Mouse (Mus musculus) heart, embryonic 14.5 days (tissue): Measurements from ENCODE around the gene Aqp9. TPM values are rescaled to one million over a fixed set of nuclear protein-coding genes. Genes with fewer than 3 reads are reported as not detected.

Experiments
- ATAC-seq: fragments of 200-750 bp; cut with Nextera tagmentation; 2 replicates; pipeline ENCODE4 v1.8.0; 2017; ENCODE audit warnings: low read depth, moderate TSS enrichment; ENCODE audit not compliant: insufficient number of reproducible peaks, insufficient read depth, low FRiP score
- H3K27ac ChIP-seq, 2 experiments: fragments of 200-500 bp in 1 of 2; fragments of 300-500 bp in 1 of 2; sonication (generic) in 1 of 2; replicated peaks in 1 of 2; 2 replicates each; pipeline ENCODE4 v1.5.1; 2012 to 2014; ENCODE audit warnings: low read depth in 2 of 2, low read length in 2 of 2, control low read depth in 1 of 2, mild to moderate bottlenecking in 1 of 2, mixed read lengths in 1 of 2; ENCODE audit not compliant: control insufficient read depth in 1 of 2, insufficient read depth in 1 of 2
- H3K27me3 ChIP-seq: fragments of 300-500 bp; sonication (generic); 2 replicates; pipeline ENCODE4 v1.6.1; 2014; ENCODE audit warnings: mild to moderate bottlenecking, low read length, control low read depth; ENCODE audit not compliant: control insufficient read depth, insufficient read depth
- H3K36me3 ChIP-seq: fragments of 300-500 bp; sonication (generic); 2 replicates; pipeline ENCODE4 v1.6.1; 2014; ENCODE audit warnings: mild to moderate bottlenecking, control low read depth, low read length, mixed read lengths; ENCODE audit not compliant: control insufficient read depth, insufficient read depth
- H3K4me1 ChIP-seq, 2 experiments: fragments of 200-500 bp in 1 of 2; fragments of 300-500 bp in 1 of 2; sonication (generic) in 1 of 2; 2 replicates each; pipeline ENCODE4 v1.6.1; 2012 to 2014; ENCODE audit warnings: low read length in 2 of 2, control low read depth in 1 of 2, mixed read lengths in 1 of 2; ENCODE audit not compliant: control insufficient read depth in 2 of 2, insufficient read depth in 2 of 2
- H3K4me2 ChIP-seq: fragments of 300-500 bp; sonication (generic); 2 replicates; pipeline ENCODE4 v1.6.1; 2014; ENCODE audit warnings: mild to moderate bottlenecking, low read length
- H3K4me3 ChIP-seq, 2 experiments: fragments of 200-500 bp in 1 of 2; fragments of 300-500 bp in 1 of 2; sonication (generic) in 1 of 2; 2 replicates each; pipeline ENCODE4 v1.5.1; 2012 to 2014; ENCODE audit warnings: low read length in 2 of 2, mild to moderate bottlenecking in 2 of 2, control low read depth in 1 of 2, low read depth in 1 of 2, moderate library complexity in 1 of 2; ENCODE audit not compliant: control insufficient read depth in 1 of 2, insufficient read depth in 1 of 2
- H3K9ac ChIP-seq: fragments of 300-500 bp; sonication (generic); 2 replicates; pipeline ENCODE4 v1.6.1; 2014; ENCODE audit warnings: mild to moderate bottlenecking, low read length
- H3K9me3 ChIP-seq: fragments of 300-500 bp; sonication (generic); 2 replicates; pipeline ENCODE4 v1.6.1; 2016; ENCODE audit warnings: low read length, control low read depth; ENCODE audit not compliant: control insufficient read depth
- WGBS: fragments of 180-500 bp; shearing (Covaris S2); extraction: QIAGEN DNeasy Blood & Tissue Kit; methylation state at CpG from one replicate; pipeline ENCODE4 v1.1.7; 2014; 5-methylcytosine and 5-hydroxymethylcytosine counted together
- polyA plus RNA-seq: library from polyadenylated mRNA; unstranded; fragments of >200 nt; fragmentation: Nextera tagmentation; extraction: Ambion mirVana; gene quantifications from 2 replicates; pipeline ENCODE4 v1.2.1, GENCODE M21; 2014

Aqp9 gene
- polyA plus RNA-seq, 1 experiment from 2014 or later, result 0.22 TPM

DNA sequence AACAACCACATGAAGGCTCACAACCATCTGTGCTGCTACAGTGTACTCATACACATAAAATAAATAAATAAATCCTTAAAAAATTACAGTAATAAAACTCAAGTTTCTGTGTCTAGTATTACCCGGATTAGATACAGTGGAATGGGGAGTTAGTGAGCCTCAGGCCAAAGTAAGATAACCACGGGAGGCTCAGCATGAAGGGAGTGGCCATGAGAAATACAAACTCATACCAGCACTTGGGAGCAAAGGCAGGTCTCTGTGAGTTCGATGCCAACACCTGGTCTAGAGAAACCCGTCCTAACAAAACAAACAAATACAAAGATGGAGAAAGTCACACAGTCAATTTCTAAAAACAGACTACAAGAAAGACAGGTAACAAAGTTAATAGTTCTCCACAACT is 18.3 kb downstream of the Aqp9 start:
- Histone ChIP-seq H3K36me3 (no peaks in the 10 kb centered on the region), H3K4me1 (peaks cover 0 to 2% of the 10 kb centered on the region in 2 experiments; a peak in 1 of 4 replicates), H3K27me3 (no peaks in the 10 kb centered on the region), H3K9ac (no peak overlapping the region), H3K27ac (no peak overlapping the region), H3K9me3 (no peaks in the 10 kb centered on the region), H3K4me2 (no peak overlapping the region), H3K4me3 (no peak overlapping the region)
- ATAC-seq, result no peak
- WGBS, result 74% methylated on average over 4 of the region's 4 CpGs

DNA sequence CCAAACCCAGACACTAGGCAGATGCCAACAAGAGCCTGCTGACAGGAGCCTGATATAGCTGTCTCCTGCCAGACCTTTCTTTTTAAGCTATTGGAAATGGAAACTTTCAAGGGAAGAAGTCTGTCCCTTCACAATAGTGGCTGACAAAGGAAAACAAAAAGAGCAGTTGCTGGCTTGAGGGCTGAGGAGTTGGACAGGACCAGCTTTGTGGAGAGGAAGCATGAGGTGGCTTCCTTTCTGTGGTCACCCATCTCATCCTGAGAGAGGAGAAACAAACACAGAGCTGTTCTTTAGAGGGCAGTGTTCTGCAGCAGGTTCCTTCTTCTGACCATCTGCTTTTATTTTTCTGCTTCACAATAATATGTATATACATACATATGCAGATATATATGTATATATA is 19.6 kb downstream of the Aqp9 start:
- no peaks in the 10 kb centered on the region for H3K9me3 ChIP-seq

DNA sequence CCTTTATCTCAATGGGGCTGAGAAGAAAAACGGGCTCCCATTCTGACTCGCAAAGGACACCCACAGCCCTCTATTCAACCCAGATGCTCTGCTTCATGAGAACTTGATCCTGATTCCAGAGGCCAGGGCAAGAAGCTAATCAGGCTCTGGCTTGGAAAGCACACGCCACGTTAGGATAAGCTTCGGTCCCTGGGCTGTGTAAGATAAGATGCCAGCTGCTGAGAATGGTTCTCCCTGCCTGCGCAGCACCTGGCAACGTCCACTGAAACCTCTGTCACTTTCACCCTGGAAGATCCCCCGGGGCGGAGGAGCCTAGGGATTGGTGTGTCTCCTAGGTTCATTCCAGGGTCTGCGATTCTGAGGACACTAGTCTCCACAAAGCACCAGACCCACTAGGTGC is 22.3 kb downstream of the Aqp9 start:
- H3K36me3 ChIP-seq, result no peaks in the 10 kb centered on the region
- ATAC-seq, result no peak
- H3K27me3 ChIP-seq, result no peaks in the 10 kb centered on the region
- WGBS, result 36% methylated on average over 10 of the region's 10 CpGs
- H3K27ac ChIP-seq, result no peak overlapping the region
- no peak overlapping the region for H3K4me3 ChIP-seq
- no peak overlapping the region for H3K9ac ChIP-seq
- H3K4me2 ChIP-seq, result no peak overlapping the region
- peaks cover 0 to 2% of the 10 kb centered on the region in 2 experiments; a peak in 1 of 4 replicates for H3K4me1 ChIP-seq
- no peaks in the 10 kb centered on the region for H3K9me3 ChIP-seq

More for the DNA sequence above, 19.6 kb downstream of the Aqp9 start:
- no peaks in the 10 kb centered on the region for H3K27me3 ChIP-seq
- no peaks in the 10 kb centered on the region for H3K36me3 ChIP-seq
- no peak overlapping the region for H3K27ac ChIP-seq
- no peak for ATAC-seq
- peaks cover 0 to 2% of the 10 kb centered on the region in 2 experiments; a peak in 1 of 4 replicates for H3K4me1 ChIP-seq
- H3K9ac ChIP-seq, result no peak overlapping the region
- H3K4me2 ChIP-seq, result no peak overlapping the region
- H3K4me3 ChIP-seq, result no peak overlapping the region

DNA sequence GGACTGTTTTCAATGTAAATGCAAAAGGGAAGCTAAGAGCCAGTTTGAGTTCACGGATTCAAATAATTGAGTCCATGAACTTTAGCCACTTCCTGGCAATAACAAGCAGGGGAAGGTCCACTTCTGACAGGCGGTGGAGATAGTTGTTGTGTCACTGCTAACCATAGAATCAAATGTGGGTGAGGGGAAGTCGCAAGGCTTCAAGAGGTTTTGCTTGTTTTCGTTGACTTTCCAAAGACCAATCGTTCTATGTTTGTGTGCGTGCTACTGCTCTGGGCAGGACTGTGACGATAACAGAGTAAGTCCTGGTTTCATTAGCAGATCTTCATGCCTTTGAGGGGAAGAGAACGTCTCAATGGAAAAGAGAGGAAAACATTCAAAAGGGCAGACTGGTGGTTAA is 28.3 kb downstream of the Aqp9 start:
- Histone ChIP-seq H3K27ac (no peak overlapping the region), H3K27me3 (no peaks in the 10 kb centered on the region), H3K9me3 (no peaks in the 10 kb centered on the region), H3K4me2 (no peak overlapping the region), H3K4me1 (no peaks in the 10 kb centered on the region), H3K4me3 (no peak overlapping the region), H3K9ac (no peak overlapping the region), H3K36me3 (no peaks in the 10 kb centered on the region)
- 76% methylated on average over 8 of the region's 8 CpGs for WGBS
- no peak for ATAC-seq

DNA sequence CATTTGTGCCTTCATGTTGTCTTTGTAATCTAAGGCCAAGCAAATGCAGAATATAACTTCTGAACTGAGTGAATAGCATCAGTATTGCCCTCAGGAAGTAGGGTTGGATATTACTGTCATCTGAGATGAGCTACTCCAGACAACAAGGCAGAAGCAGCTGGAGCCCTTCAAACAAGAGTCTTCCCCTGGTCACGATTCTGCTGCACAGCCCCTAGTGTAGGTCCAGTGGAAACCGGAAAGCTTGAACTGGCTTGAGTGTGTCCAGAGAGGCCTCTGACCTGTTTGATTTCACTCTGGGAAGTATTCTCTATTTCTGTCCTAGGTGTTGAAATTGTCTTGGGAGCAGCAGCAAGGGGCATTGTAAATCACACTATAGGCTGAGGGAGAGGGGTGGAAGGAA is 29.5 kb downstream of the Aqp9 start:
- H3K4me1 ChIP-seq, result no peaks in the 10 kb centered on the region
- H3K27ac ChIP-seq, result no peak overlapping the region
- ATAC-seq, result no peak
- H3K4me2 ChIP-seq, result no peak overlapping the region
- no peaks in the 10 kb centered on the region for H3K27me3 ChIP-seq
- H3K4me3 ChIP-seq, result no peak overlapping the region
- H3K9me3 ChIP-seq, result no peaks in the 10 kb centered on the region
- no peak overlapping the region for H3K9ac ChIP-seq
- 43% methylated on average over 2 of the region's 2 CpGs for WGBS
- H3K36me3 ChIP-seq, result no peaks in the 10 kb centered on the region

DNA sequence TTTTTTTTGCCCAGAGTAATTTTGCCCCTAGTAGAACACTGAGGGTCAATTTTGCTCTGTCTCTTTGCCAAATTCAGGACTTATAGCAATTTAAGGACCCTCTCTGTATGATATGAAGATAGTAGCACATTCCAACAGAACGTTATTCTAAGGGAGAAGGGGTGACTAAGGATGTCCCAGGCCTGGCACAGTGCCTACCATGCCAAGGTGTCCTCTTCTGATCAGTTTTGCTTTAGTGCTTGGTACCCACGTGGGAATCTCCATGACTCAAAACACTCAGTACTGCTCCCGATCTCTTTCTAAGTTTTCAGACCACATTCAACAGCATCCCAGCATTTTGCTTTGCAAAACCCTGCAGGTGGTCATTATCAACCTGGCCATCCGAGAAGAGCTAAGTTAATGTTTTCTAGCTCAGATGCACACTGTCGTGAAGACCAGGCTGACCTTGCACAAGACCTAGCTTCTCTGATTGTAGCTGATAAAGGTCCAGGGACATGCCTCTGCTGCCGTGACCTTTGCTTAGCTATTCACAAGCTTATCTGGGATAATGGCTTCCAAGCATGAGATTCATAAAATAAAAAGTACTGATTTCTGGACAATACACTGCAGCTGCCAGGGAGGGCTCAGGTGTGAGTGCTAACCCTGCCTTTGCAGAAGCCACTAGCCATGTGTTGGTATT is 31.1 kb downstream of the Aqp9 start:
- 50% methylated on average over 6 of the region's 6 CpGs for WGBS
- Histone ChIP-seq H3K4me3 (no peak overlapping the region), H3K4me2 (no peak overlapping the region), H3K9me3 (no peaks in the 10 kb centered on the region), H3K4me1 (no peaks in the 10 kb centered on the region), H3K27ac (no peak overlapping the region), H3K36me3 (no peaks in the 10 kb centered on the region), H3K27me3 (no peaks in the 10 kb centered on the region), H3K9ac (no peak overlapping the region)
- no peak for ATAC-seq

DNA sequence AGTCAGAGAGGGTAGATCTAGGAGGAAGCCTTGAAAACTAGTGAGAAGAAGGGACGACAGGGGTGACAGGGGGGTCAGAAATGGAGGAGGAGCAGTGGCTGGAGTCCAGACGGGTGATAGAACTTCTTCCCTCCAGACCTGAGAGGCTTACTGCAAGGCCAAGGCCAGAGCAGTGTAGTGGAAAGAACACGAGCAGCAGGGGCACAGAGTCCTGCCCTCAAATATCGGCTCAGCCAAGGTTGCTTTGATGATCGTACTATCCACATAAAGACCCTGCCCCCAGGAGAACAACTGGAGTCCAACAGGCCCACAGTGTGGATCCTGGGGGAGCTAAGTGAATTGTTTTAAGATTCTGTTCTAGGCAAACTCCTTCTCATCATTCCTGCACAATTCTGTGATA is 33.4 kb downstream of the Aqp9 start:
- WGBS, result 59% methylated on average over 5 of the region's 5 CpGs
- no peak overlapping the region for H3K9ac ChIP-seq
- no peaks in the 10 kb centered on the region for H3K4me1 ChIP-seq
- no peaks in the 10 kb centered on the region for H3K27me3 ChIP-seq
- H3K4me3 ChIP-seq, result no peak overlapping the region
- no peak for ATAC-seq
- H3K9me3 ChIP-seq, result no peaks in the 10 kb centered on the region
- no peak overlapping the region for H3K27ac ChIP-seq
- H3K4me2 ChIP-seq, result no peak overlapping the region
- H3K36me3 ChIP-seq, result no peaks in the 10 kb centered on the region

DNA sequence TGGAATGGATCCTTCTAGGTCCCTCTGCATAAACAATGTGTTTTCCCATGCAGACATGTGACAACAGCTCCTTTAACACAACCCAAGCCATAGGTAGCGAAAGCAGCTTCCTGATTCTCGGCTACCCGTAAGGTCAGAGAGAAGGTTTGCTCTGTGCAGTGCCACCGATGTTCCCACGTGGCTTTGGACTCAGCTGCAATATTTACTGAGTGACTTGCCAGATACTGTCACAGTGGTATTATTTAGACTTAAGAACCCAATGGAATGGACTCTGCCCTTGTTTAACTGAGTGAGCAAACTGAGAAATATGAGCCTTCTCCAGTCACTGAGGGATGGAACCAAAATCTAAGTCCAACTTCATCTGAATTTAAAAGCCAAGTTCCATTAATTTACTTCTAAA is 35.3 kb downstream of the Aqp9 start:
- no peaks in the 10 kb centered on the region for H3K9me3 ChIP-seq
- no peak overlapping the region for H3K4me2 ChIP-seq
- 81% methylated on average over 5 of the region's 5 CpGs for WGBS
- H3K4me3 ChIP-seq, result no peak overlapping the region
- H3K27ac ChIP-seq, result no peak overlapping the region
- H3K36me3 ChIP-seq, result no peaks in the 10 kb centered on the region
- H3K9ac ChIP-seq, result no peak overlapping the region
- no peaks in the 10 kb centered on the region for H3K4me1 ChIP-seq
- ATAC-seq, result no peak
- no peaks in the 10 kb centered on the region for H3K27me3 ChIP-seq
